Mouse (Mus musculus): ENCODE results near the gene Lonp2. TPM values are rescaled to one million over a fixed set of nuclear protein-coding genes. Genes with fewer than 3 reads are reported as not detected.
A peak's percentile ranks its signal among the peaks of the same experiment; 100 is the strongest.

The Lonp2 gene
- total and polyA plus RNA-seq, 3 experiments = 42.5 to 73.4 (median 47.8) TPM

GRCm38 (mm10) chr8:86746511-86746910, 122.7 kb downstream of the Lonp2 start:
- 0 out of 2 replicates have a peak, but pooled peaks have one; percentile 19 for ATAC-seq (ENCODE audit: extremely low read depth, insufficient number of reproducible peaks, low FRiP score, poor library complexity, severe bottlenecking)
- H3K4me3 ChIP-seq (ENCODE audit: low read depth, low read length) = peak overlapping the region; percentile 85
- H3K36me3 ChIP-seq (replicated peaks) = peaks cover 5% of the 10 kb centered on the region
- TF ChIP-seq GATA2 (IDR thresholded peaks at IDR 0.05; ENCODE audit: borderline replicate concordance, low read depth, low read length) (no peak), POLR2AphosphoS5 (IDR thresholded peaks at IDR 0.05; ENCODE audit: insufficient replicate concordance, low read depth, low read length) (no peak), TAL1 (conservative IDR thresholded peaks at IDR 0.05; ENCODE audit: low read depth, low read length) (no peak), CTCF (IDR thresholded peaks at IDR 0.05; ENCODE audit: low read depth, low read length) (no peak), GATA1 (IDR thresholded peaks at IDR 0.05; ENCODE audit: borderline replicate concordance, low read length) (no peak)
- H3K27me3 ChIP-seq (ENCODE audit: insufficient read depth, low read length) = peaks cover 7% of the 10 kb centered on the region
- H3K9me3 ChIP-seq (replicated peaks) = no peaks in the 10 kb centered on the region
- peaks cover 35% of the 10 kb centered on the region for H3K4me1 ChIP-seq (ENCODE audit: insufficient read depth, low read depth, low read length)
- DNase-seq (ENCODE audit: low spot score) = peak; percentile 18

DNA sequence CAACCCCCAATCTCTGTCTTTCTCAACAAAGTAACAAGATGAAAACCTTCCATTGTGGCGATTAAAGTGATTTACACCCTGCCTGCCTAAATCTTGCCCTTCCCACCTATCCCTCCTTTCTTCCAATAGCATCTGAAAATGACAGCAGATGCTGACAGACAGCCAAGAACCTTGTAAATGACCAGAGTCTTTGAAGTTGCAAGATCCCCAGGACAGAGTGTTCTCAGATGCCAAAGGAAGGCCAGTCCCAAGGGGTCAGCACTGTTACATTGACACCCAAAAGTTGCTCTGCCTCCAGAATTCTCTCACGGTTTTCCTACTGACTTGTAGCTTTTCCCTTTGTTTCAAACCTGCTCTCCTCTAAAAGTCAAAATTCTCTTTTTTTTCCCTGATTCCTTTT, 126.0 kb downstream of the Lonp2 start:
- Histone ChIP-seq H3K4me1 (ENCODE audit: insufficient read depth, low read depth, low read length) (peaks cover 13% of the 10 kb centered on the region), H3K36me3 (replicated peaks) (no peaks in the 10 kb centered on the region)

GRCm38 (mm10) chr8:86756948-86757733, 133.3 kb downstream of the Lonp2 start:
- TF ChIP-seq TAL1 (conservative IDR thresholded peaks at IDR 0.05; ENCODE audit: low read depth, low read length) (no peak), POLR2AphosphoS5 (IDR thresholded peaks at IDR 0.05; ENCODE audit: insufficient replicate concordance, low read depth, low read length) (no peak), GATA1 (IDR thresholded peaks at IDR 0.05; ENCODE audit: borderline replicate concordance, low read length) (no peak), GATA2 (IDR thresholded peaks at IDR 0.05; ENCODE audit: borderline replicate concordance, low read depth, low read length) (no peak), CTCF (IDR thresholded peaks at IDR 0.05; ENCODE audit: low read depth, low read length) (no peak)
- Histone ChIP-seq H3K4me3 (ENCODE audit: low read depth, low read length) (no peak overlapping the region), H3K36me3 (replicated peaks) (no peaks in the 10 kb centered on the region), H3K9me3 (replicated peaks) (no peaks in the 10 kb centered on the region), H3K4me1 (ENCODE audit: insufficient read depth, low read depth, low read length) (no peaks in the 10 kb centered on the region), H3K27me3 (ENCODE audit: insufficient read depth, low read length) (peaks cover 47% of the 10 kb centered on the region)
- DNase-seq (ENCODE audit: low spot score) (no peak), ATAC-seq (ENCODE audit: extremely low read depth, insufficient number of reproducible peaks, low FRiP score, poor library complexity, severe bottlenecking) (no peak)

More for the DNA sequence above, 126.0 kb downstream of the Lonp2 start:
- H3K27me3 ChIP-seq (ENCODE audit: insufficient read depth, low read length) = peaks cover 32% of the 10 kb centered on the region
- DNase-seq (ENCODE audit: low spot score) (no peak), ATAC-seq (ENCODE audit: extremely low read depth, insufficient number of reproducible peaks, low FRiP score, poor library complexity, severe bottlenecking) (no peak)
- H3K9me3 ChIP-seq (replicated peaks) = no peaks in the 10 kb centered on the region
- no peak for TF ChIP-seq GATA1 (IDR thresholded peaks at IDR 0.05; ENCODE audit: borderline replicate concordance, low read length)
- H3K4me3 ChIP-seq (ENCODE audit: low read depth, low read length) = no peak overlapping the region

GRCm38 (mm10) chr8:86758651-86759050, 134.8 kb downstream of the Lonp2 start:
- no peaks in the 10 kb centered on the region for H3K4me1 ChIP-seq (ENCODE audit: insufficient read depth, low read depth, low read length)
- H3K27me3 ChIP-seq (ENCODE audit: insufficient read depth, low read length) = peaks cover 49% of the 10 kb centered on the region
- no peak for DNase-seq (ENCODE audit: low spot score)
- H3K9me3 ChIP-seq (replicated peaks) = no peaks in the 10 kb centered on the region
- TF ChIP-seq TAL1 (conservative IDR thresholded peaks at IDR 0.05; ENCODE audit: low read depth, low read length) (no peak), CTCF (IDR thresholded peaks at IDR 0.05; ENCODE audit: low read depth, low read length) (no peak), POLR2AphosphoS5 (IDR thresholded peaks at IDR 0.05; ENCODE audit: insufficient replicate concordance, low read depth, low read length) (no peak), GATA2 (IDR thresholded peaks at IDR 0.05; ENCODE audit: borderline replicate concordance, low read depth, low read length) (no peak), GATA1 (IDR thresholded peaks at IDR 0.05; ENCODE audit: borderline replicate concordance, low read length) (no peak)
- H3K4me3 ChIP-seq (ENCODE audit: low read depth, low read length) = no peak overlapping the region
- ATAC-seq (ENCODE audit: extremely low read depth, insufficient number of reproducible peaks, low FRiP score, poor library complexity, severe bottlenecking) = no peak
- H3K36me3 ChIP-seq (replicated peaks) = no peaks in the 10 kb centered on the region

DNA sequence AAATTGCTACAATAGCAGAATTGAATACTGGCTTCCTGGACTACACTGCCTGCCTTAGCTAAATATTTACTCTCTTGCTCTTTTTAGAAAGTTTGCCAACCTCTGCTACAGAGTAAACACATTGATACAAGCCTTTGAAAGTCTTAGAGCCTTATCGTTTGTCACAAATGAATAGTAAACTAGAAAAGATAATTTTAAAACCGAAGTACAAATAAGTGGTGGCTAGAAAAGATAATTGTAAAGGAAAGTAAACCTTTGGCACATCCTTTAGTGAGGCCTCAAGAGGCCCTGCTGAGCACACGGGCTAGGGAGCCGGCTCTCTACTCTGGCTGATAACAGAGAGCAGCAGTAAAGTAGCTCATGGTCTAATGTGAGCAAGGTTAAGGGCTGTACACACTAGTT, 135.2 kb downstream of the Lonp2 start:
- DNase-seq (ENCODE audit: low spot score) (no peak), ATAC-seq (ENCODE audit: extremely low read depth, insufficient number of reproducible peaks, low FRiP score, poor library complexity, severe bottlenecking) (no peak)
- Histone ChIP-seq H3K36me3 (replicated peaks) (no peaks in the 10 kb centered on the region), H3K4me3 (ENCODE audit: low read depth, low read length) (no peak overlapping the region), H3K4me1 (ENCODE audit: insufficient read depth, low read depth, low read length) (no peaks in the 10 kb centered on the region), H3K27me3 (ENCODE audit: insufficient read depth, low read length) (peaks cover 45% of the 10 kb centered on the region), H3K9me3 (replicated peaks) (no peaks in the 10 kb centered on the region)
- TF ChIP-seq CTCF (IDR thresholded peaks at IDR 0.05; ENCODE audit: low read depth, low read length) = no peak

DNA sequence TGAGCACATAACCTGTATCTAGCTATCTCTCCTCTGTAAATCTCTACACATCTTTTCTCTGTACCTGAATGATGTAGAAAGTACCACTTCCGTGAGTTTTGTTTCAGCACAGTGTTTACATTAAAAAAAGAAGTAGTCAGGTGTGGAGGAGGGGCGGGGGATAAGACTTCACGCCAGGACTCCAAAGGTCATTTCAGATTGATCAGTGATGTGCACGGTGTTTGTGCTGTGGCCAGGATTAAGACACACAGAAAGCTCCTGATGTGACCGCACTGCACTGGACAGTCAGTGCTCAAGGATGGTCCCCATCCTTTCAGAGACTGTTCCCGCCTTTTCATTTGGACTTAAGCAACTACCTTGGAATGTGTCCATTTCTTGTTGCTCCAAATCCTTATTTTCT, 136.9 kb downstream of the Lonp2 start:
- no peak for ATAC-seq (ENCODE audit: extremely low read depth, insufficient number of reproducible peaks, low FRiP score, poor library complexity, severe bottlenecking)
- no peaks in the 10 kb centered on the region for H3K9me3 ChIP-seq (replicated peaks)
- peaks cover 37% of the 10 kb centered on the region for H3K27me3 ChIP-seq (ENCODE audit: insufficient read depth, low read length)
- DNase-seq (ENCODE audit: low spot score) = no peak
- H3K36me3 ChIP-seq (replicated peaks) = no peaks in the 10 kb centered on the region
- TF ChIP-seq TAL1 (conservative IDR thresholded peaks at IDR 0.05; ENCODE audit: low read depth, low read length) = no peak
- no peak for TF ChIP-seq CTCF (IDR thresholded peaks at IDR 0.05; ENCODE audit: low read depth, low read length)
- no peak for TF ChIP-seq POLR2AphosphoS5 (IDR thresholded peaks at IDR 0.05; ENCODE audit: insufficient replicate concordance, low read depth, low read length)
- no peak for TF ChIP-seq GATA1 (IDR thresholded peaks at IDR 0.05; ENCODE audit: borderline replicate concordance, low read length)
- TF ChIP-seq GATA2 (IDR thresholded peaks at IDR 0.05; ENCODE audit: borderline replicate concordance, low read depth, low read length) = no peak
- peaks cover 2% of the 10 kb centered on the region; the same call in 1 of the 2 replicates for H3K4me1 ChIP-seq (ENCODE audit: insufficient read depth, low read depth, low read length)
- H3K4me3 ChIP-seq (ENCODE audit: low read depth, low read length) = no peak overlapping the region
